8 mouse cellular contexts compared by ENCODE assay signal in the genomic region with DNA sequence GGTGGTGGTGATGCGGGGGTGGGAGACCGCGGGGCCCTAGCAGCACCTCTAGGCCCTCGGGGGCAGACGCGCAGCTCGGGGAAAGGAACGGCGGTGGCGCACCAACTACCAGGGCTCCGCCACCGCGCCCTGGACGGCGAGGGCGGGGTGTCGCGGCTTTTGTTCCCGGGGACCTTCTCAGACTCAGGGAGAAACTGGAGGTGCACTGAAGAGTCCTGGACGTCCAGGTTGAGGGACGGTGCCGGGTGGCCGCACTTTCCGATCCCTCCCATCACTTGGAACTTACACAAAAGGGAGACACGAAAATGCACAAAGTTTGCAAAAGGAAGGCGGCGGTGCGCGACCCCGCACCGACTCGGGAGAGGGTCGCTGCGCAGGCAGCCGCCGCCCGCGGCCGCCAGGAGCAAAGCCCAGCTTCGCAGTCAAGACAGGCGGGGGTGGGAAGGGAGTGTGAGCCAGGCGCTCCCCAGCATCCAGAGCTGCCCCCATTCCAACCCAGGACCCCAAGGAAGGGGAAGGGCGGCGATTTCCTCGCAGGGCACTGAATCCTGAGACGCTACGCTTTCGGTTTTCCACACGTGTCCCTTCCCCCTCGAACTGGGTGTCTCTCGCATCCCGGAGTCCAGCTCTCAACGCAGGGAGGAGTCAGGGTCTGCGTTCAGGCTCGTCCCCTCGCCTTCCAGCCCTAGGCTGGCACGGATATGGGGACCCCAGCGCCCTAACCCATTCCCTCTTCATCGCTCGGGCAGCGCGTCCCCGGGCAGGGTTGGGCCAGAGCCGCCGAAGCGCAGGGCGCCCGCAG. TPM values are rescaled to one million over a fixed set of nuclear protein-coding genes. Genes with fewer than 3 reads are reported as not detected.
DNase-seq lines count a peak whose midpoint lies in the region; ATAC-seq lines count a peak whose summit lies in the region.

No protein-coding gene starts in this region.

- peak overlapping the region; percentile 97 for H3K27ac ChIP-seq in hindbrain, embryonic 16.5 days (ENCODE audit: low read depth, low read length)

- peak; percentile 57 for DNase-seq in adipocyte (ENCODE audit: low spot score)
- peak; percentile 66 for DNase-seq in cerebellum, postnatal 36 days
- peak; percentile 45 for DNase-seq in gastrocnemius, postnatal 10 days
- DNase-seq in left cerebral cortex, postnatal 25 days (ENCODE audit: low spot score in 2 of 2) = peak; percentile 52 to 58
- DNase-seq in right cerebral cortex, postnatal 10 days (ENCODE audit: low spot score in 2 of 2) = peak; percentile 65 to 67

- H3K9ac ChIP-seq in hindbrain, embryonic 16.5 days (ENCODE audit: low read depth, low read length) = peak overlapping the region; percentile 99

- intact Hi-C loops in left cerebral cortex, postnatal 25 days (cut with DNase I) = loop anchor here (1.0 to 10.0 kb wide), 7 partner anchors 36 to 505 kb away; a partner anchor contains a TSS

- H3K4me3 ChIP-seq in hindbrain, embryonic 16.5 days (ENCODE audit: low read length) = peak overlapping the region; percentile 94
- H3K4me3 ChIP-seq in megakaryocyte, embryonic 14.5 days (replicated peaks) = peak overlapping the region; percentile 95

- H3K4me1 ChIP-seq in hindbrain, embryonic 16.5 days (ENCODE audit: control insufficient read depth, insufficient read depth, low read depth, low read length) = peaks cover 28% of the 10 kb centered on the region
- H3K4me1 ChIP-seq in megakaryocyte, embryonic 14.5 days = peaks cover 17% of the 10 kb centered on the region

- ATAC-seq in hindbrain, embryonic 16.5 days = peak; percentile 73
- ATAC-seq in monocyte, adult 5-6 weeks (replicated peaks; ENCODE audit: insufficient number of reproducible peaks, low FRiP score, low TSS enrichment, poor library complexity, severe bottlenecking) = no peak; the same call in 1 of the 2 replicates

- no peaks in the 10 kb centered on the region for H3K36me3 ChIP-seq in hindbrain, embryonic 16.5 days (ENCODE audit: control insufficient read depth, insufficient read depth, low read length)
- H3K36me3 ChIP-seq in megakaryocyte, embryonic 14.5 days (replicated peaks; ENCODE audit: low read length) = no peaks in the 10 kb centered on the region

- WGBS in hindbrain, embryonic 16.5 days = under 1% methylated on average over 60 of the region's 68 CpGs

- H3K27me3 ChIP-seq in hindbrain, embryonic 16.5 days (replicated peaks; ENCODE audit: control insufficient read depth, insufficient read depth, low read length) = no peaks in the 10 kb centered on the region
- H3K27me3 ChIP-seq in megakaryocyte, embryonic 14.5 days (replicated peaks) = peaks cover 35% of the 10 kb centered on the region

- H3K4me2 ChIP-seq in hindbrain, embryonic 16.5 days (ENCODE audit: low read length) = peak overlapping the region; percentile 86

- H3K9me3 ChIP-seq in hindbrain, embryonic 16.5 days (ENCODE audit: control insufficient read depth, low read length) = no peaks in the 10 kb centered on the region
- peaks cover 7% of the 10 kb centered on the region; the same call in 1 of the 2 replicates for H3K9me3 ChIP-seq in megakaryocyte, embryonic 14.5 days

RNA-seq across cellular contexts. Expression of a gene that starts 0.8 kb away (rescaled TPM):
- 100 to 1,000 TPM; 188 to 221 TPM for total RNA-seq in gastrocnemius, postnatal 10 days (2021)
- 482 and 521 TPM in 2 replicates for polyA plus RNA-seq in hindbrain, embryonic 16.5 days (2015; fragmentation: Nextera tagmentation; extraction: Ambion mirVana)
- 1,000 to 10,000 TPM; 1,358 to 1,417 TPM for total RNA-seq in left cerebral cortex, postnatal 25 days (2021)
- 2.5 and 8.9 TPM in 2 replicates for polyA plus RNA-seq in megakaryocyte, embryonic 14.5 days (2012; ENCODE audit: insufficient read depth, low replicate concordance)
- total RNA-seq in monocyte, adult 5-6 weeks (2017) = 66.5 to 96.2 TPM (median 88.0 TPM) in 3 replicates

Comparison
In these comparisons a context has a peak if more than half of its experiments do, and no peak if none do; other contexts are left out.
1. RNA of a gene that starts 0.8 kb away (total RNA-seq): 1,358 to 1,417 TPM in left cerebral cortex, postnatal 25 days; 188 to 221 TPM in gastrocnemius, postnatal 10 days and 66.5 to 96.2 TPM in monocyte, adult 5-6 weeks; every median in the first group is over 4 times any median in the second.
2. Peak in every context shown above with its lines, with median percentiles within 50 percentile points of each other: DNase-seq.